Mouse (Mus musculus): ENCODE results near the gene Tgtp2. TPM values are rescaled to one million over a fixed set of nuclear protein-coding genes. Genes with fewer than 3 reads are reported as not detected.

Tgtp2 gene
- polyA plus RNA-seq, 1 experiment from 2014 or later = 2.2 TPM

DNA sequence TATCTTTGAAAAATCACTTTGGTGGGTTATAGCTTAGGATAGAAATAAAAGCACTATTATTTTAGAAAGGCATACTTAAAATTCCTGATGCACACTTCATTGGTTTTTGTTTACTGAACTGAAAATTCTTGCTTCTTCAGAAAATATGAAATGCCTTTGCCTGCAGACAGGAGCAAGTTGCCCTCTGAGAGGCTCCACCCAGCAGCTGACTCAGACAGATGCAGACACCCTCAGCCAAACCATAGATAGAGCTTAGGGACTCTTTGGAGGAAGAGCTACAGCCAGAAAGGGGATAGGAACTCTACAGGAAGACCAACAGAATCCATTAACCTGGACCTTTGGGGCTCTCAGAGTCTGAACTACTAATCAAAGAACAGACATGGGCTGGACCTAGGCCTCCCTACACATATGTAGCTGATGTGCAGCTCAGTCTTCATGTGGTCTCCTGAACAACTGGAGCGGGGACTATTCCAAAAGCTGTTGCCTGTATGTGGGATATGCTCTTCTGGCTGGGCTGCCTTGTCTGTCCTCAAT, 28.1 kb upstream of the Tgtp2 start:
- Histone ChIP-seq H3K4me3 (replicated peaks; ENCODE audit: low read depth, low read length) (no peak overlapping the region), H3K36me3 (ENCODE audit: insufficient read depth, low read length) (no peaks in the 10 kb centered on the region), H3K9ac (ENCODE audit: low read depth, low read length) (no peak overlapping the region), H3K27ac (no peak overlapping the region), H3K4me2 (ENCODE audit: low read length) (no peak overlapping the region), H3K27me3 (ENCODE audit: insufficient read depth, low read length) (no peaks in the 10 kb centered on the region), H3K4me1 (replicated peaks; ENCODE audit: insufficient read depth, low read length) (no peaks in the 10 kb centered on the region), H3K9me3 (replicated peaks; ENCODE audit: low read length) (no peaks in the 10 kb centered on the region)
- WGBS = 96% methylated on average over 1 of the region's 1 CpGs
- DNase-seq (ENCODE audit: low spot score) (no peak), ATAC-seq (replicated peaks; ENCODE audit: low FRiP score, low read depth) (no peak)
- no peak for TF ChIP-seq CTCF (IDR thresholded peaks at IDR 0.05; ENCODE audit: low read depth)

DNA sequence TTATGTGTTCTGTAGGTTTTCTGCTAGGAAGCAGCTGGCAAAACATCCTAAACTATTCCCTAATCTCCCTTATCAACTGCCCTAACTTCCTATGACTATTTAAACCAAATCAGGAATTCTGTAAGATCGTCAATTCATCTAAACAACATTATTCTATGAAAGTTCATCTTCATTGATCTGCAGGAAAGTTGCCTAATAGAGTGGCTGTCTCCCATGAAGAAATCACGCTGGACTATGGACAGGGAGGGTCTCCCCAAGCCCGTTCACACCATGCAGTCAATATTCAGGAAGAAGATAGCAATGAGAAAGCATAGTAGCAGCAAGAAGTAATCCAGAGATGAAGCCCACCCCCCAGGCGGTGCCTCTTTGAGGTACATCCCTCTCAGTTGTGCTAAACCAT, 27.2 kb upstream of the Tgtp2 start:
- WGBS = 85% methylated on average over 4 of the region's 4 CpGs
- ATAC-seq (replicated peaks; ENCODE audit: low FRiP score, low read depth) (no peak), DNase-seq (ENCODE audit: low spot score) (no peak)
- H3K27ac ChIP-seq = no peak overlapping the region
- no peaks in the 10 kb centered on the region for H3K9me3 ChIP-seq (replicated peaks; ENCODE audit: low read length)
- no peak for TF ChIP-seq CTCF (IDR thresholded peaks at IDR 0.05; ENCODE audit: low read depth)
- H3K4me3 ChIP-seq (replicated peaks; ENCODE audit: low read depth, low read length) = no peak overlapping the region
- no peak overlapping the region for H3K9ac ChIP-seq (ENCODE audit: low read depth, low read length)
- H3K4me1 ChIP-seq (replicated peaks; ENCODE audit: insufficient read depth, low read length) = no peaks in the 10 kb centered on the region
- no peak overlapping the region for H3K4me2 ChIP-seq (ENCODE audit: low read length)
- no peaks in the 10 kb centered on the region for H3K36me3 ChIP-seq (ENCODE audit: insufficient read depth, low read length)
- H3K27me3 ChIP-seq (ENCODE audit: insufficient read depth, low read length) = no peaks in the 10 kb centered on the region

DNA sequence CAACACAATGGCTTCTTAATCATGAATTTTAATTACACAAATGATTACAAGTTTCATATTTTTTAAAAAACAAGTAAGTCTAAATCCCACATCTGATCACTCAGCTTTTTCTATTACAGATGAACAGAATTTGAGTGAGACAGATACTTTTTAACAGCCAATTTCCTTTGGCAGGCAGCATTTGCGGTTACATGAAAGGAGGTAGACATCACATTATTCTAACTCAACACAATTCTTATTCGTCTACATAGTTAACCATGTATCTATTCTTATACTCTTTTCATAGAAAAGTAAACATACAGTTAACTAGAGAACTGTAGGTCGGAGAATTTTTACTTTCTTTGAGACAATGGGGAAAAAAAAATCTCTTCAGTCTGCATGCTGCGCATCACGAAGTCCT, 26.5 kb upstream of the Tgtp2 start:
- Histone ChIP-seq H3K27me3 (ENCODE audit: insufficient read depth, low read length) (no peaks in the 10 kb centered on the region), H3K4me1 (replicated peaks; ENCODE audit: insufficient read depth, low read length) (no peaks in the 10 kb centered on the region), H3K27ac (no peak overlapping the region), H3K9me3 (replicated peaks; ENCODE audit: low read length) (no peaks in the 10 kb centered on the region), H3K4me2 (ENCODE audit: low read length) (no peak overlapping the region), H3K36me3 (ENCODE audit: insufficient read depth, low read length) (no peaks in the 10 kb centered on the region), H3K4me3 (replicated peaks; ENCODE audit: low read depth, low read length) (no peak overlapping the region), H3K9ac (ENCODE audit: low read depth, low read length) (no peak overlapping the region)
- ATAC-seq (replicated peaks; ENCODE audit: low FRiP score, low read depth) = no peak
- WGBS = 87% methylated on average over 5 of the region's 5 CpGs
- no peak for DNase-seq (ENCODE audit: low spot score)
- TF ChIP-seq CTCF (IDR thresholded peaks at IDR 0.05; ENCODE audit: low read depth) = no peak

DNA sequence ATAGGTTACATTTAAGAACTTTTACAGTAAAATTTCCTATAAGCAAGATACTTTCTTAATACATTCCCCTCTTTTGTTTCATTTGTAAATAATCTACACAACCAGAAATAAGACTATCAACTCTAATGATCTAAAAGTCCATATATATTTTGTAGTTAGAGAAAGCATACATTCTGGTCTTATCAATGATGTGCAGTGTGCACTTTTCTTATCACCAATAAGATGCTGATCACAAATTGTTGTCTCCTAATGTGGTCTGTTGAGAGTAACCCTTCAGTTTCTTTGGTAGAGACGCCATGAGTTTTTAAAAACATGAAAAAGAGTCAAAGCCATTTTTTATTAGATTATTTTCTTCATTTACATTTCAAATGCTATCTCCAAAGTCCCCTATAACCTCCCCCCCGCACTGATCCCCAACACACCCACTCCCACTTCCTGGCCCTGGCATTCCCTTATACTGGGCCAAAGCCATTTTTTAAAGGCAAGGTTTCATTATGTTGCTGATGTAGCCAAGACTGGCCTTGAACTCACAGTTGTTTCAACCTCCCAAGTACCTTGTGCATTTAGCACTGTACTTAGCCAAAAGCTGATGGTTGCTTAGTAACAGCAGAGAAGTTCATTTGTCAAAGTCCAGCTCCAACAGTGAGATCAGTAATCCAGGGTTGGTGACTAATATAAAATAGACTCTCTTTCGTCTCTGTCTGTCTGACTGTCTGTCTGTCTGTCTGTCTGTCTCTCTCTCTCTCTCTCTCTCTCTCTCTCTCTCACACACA, 25.9 kb upstream of the Tgtp2 start:
- H3K4me1 ChIP-seq (replicated peaks; ENCODE audit: insufficient read depth, low read length) = 0 out of 2 replicates have a peak, but pooled peaks cover under 1% of the 10 kb centered on the region
- no peaks in the 10 kb centered on the region for H3K36me3 ChIP-seq (ENCODE audit: insufficient read depth, low read length)
- H3K9me3 ChIP-seq (replicated peaks; ENCODE audit: low read length) = no peaks in the 10 kb centered on the region
- no peak for TF ChIP-seq CTCF (IDR thresholded peaks at IDR 0.05; ENCODE audit: low read depth)
- H3K4me3 ChIP-seq (replicated peaks; ENCODE audit: low read depth, low read length) = no peak overlapping the region
- no peaks in the 10 kb centered on the region for H3K27me3 ChIP-seq (ENCODE audit: insufficient read depth, low read length)
- ATAC-seq (replicated peaks; ENCODE audit: low FRiP score, low read depth) (no peak), DNase-seq (ENCODE audit: low spot score) (no peak)
- no peak overlapping the region for H3K4me2 ChIP-seq (ENCODE audit: low read length)
- no peak overlapping the region for H3K27ac ChIP-seq
- H3K9ac ChIP-seq (ENCODE audit: low read depth, low read length) = no peak overlapping the region
- 78% methylated on average over 3 of the region's 3 CpGs for WGBS

DNA sequence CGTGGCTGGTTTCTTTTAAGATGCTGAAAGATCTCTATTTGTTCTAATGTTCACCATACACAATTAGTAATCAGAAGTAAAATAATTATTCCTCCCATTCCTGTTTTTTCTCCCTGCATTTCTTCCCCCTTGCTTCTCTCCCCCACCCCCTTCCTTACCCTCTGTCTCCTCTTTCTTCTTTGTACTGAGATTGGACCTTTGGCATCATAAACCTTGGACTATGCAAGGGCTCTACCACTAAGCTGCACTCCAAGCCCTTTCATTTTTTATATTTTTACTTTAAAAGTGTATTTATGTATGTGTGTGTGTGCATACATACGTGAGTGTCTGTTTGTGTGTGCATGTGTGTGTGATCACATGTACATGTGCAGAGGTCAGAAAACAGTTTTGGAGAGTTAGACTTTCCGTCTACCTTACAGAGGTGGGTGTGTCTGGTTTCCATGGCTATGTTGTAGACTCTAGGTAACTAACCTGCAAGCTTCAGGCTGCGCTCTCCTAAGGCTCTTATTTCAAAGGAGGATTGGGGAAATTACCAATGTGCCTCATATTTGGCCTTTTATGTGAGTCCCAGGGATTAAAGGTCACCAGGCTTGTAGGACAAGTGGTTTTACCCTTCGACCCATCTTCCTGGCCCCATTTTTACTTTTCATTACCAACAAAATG, 25.1 kb upstream of the Tgtp2 start:
- Histone ChIP-seq H3K9ac (ENCODE audit: low read depth, low read length) (no peak overlapping the region), H3K4me2 (ENCODE audit: low read length) (no peak overlapping the region), H3K36me3 (ENCODE audit: insufficient read depth, low read length) (no peaks in the 10 kb centered on the region), H3K27me3 (ENCODE audit: insufficient read depth, low read length) (no peaks in the 10 kb centered on the region), H3K4me1 (replicated peaks; ENCODE audit: insufficient read depth, low read length) (0 out of 2 replicates have a peak, but pooled peaks cover 3% of the 10 kb centered on the region), H3K9me3 (replicated peaks; ENCODE audit: low read length) (no peaks in the 10 kb centered on the region), H3K27ac (no peak overlapping the region), H3K4me3 (replicated peaks; ENCODE audit: low read depth, low read length) (no peak overlapping the region)
- TF ChIP-seq CTCF (IDR thresholded peaks at IDR 0.05; ENCODE audit: low read depth) = no peak
- ATAC-seq (replicated peaks; ENCODE audit: low FRiP score, low read depth) (no peak), DNase-seq (ENCODE audit: low spot score) (no peak)
- WGBS = 88% methylated on average over 5 of the region's 5 CpGs

DNA sequence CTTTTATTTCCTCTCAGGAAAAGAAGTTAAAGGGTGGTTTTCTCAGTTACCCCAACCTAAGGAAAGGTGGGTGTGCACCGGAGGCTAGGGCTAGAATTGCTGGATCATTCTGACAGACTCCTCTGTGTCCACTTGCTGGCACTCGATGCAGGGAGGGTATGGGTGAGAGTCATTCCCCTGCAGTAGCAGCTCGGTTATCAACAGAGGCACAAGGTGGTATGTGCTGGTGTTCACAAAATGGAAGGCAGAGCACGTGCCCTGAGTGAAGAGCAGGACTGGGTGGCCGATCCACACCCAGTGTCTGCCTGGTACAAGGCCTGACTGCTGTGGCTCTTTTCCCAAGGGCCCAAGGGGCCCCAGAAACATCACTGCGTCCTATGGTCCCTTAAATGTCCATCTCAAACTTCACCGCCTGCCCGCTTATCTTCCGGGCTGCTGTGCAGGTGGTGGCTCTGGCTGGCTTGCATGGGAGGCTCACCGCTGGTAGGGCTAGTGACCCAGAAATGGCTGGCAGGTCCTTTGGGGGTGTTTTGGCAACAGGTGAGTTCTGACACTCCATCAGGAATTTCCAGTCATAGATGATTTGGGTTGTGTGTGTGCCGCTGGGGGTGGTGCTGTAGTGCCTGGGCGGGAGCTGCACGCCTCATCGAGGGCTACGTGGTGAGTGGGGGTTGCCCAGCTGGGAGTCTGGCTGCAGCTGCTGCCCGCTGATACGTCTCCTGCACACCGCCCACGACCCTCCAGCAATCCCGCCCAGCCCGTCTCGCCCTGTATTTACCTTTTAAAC, 24.0 kb upstream of the Tgtp2 start:
- no peak overlapping the region for H3K9ac ChIP-seq (ENCODE audit: low read depth, low read length)
- no peak for TF ChIP-seq CTCF (IDR thresholded peaks at IDR 0.05; ENCODE audit: low read depth)
- ATAC-seq (replicated peaks; ENCODE audit: low FRiP score, low read depth) (0 out of 2 replicates have a peak, but pooled peaks have one; percentile 68), DNase-seq (ENCODE audit: low spot score) (peak; percentile 52)
- no peaks in the 10 kb centered on the region for H3K27me3 ChIP-seq (ENCODE audit: insufficient read depth, low read length)
- H3K27ac ChIP-seq = no peak overlapping the region
- no peaks in the 10 kb centered on the region for H3K36me3 ChIP-seq (ENCODE audit: insufficient read depth, low read length)
- H3K4me2 ChIP-seq (ENCODE audit: low read length) = peak overlapping the region; percentile 31
- 0 out of 2 replicates have a peak, but pooled peaks cover 3% of the 10 kb centered on the region for H3K4me1 ChIP-seq (replicated peaks; ENCODE audit: insufficient read depth, low read length)
- H3K4me3 ChIP-seq (replicated peaks; ENCODE audit: low read depth, low read length) = no peak overlapping the region; the same call in 1 of the 2 replicates
- H3K9me3 ChIP-seq (replicated peaks; ENCODE audit: low read length) = no peaks in the 10 kb centered on the region
- 41% methylated on average over 22 of the region's 22 CpGs for WGBS
